Mouse (Mus musculus): ENCODE data around the gene Arhgef40. TPM values are rescaled to one million over a fixed set of nuclear protein-coding genes. Genes with fewer than 3 reads are reported as not detected.

Arhgef40 gene
- polyA plus RNA-seq, 1 experiment, result 36.1 TPM

GRCm38 (mm10) chr14:52003981-52004495 lies 19.5 kb downstream of the Arhgef40 start:
- H3K36me3 ChIP-seq (ENCODE audit: control insufficient read depth, insufficient read depth, low read length), result no peaks in the 10 kb centered on the region; the same call in 1 of the 2 replicates
- no peak overlapping the region for H3K27ac ChIP-seq (ENCODE audit: insufficient read depth, low read depth, low read length)
- 58% methylated on average over 16 of the region's 16 CpGs for WGBS
- no peak overlapping the region for H3K4me3 ChIP-seq (ENCODE audit: insufficient read depth, low read depth, low read length)
- peak; percentile 47 for DNase-seq
- no peak for TF ChIP-seq CTCF (conservative IDR thresholded peaks at IDR 0.05; ENCODE audit: insufficient read depth, insufficient read length, low read depth, low read length)
- H3K4me1 ChIP-seq (ENCODE audit: control insufficient read depth, insufficient read depth, low read length), result no peaks in the 10 kb centered on the region
- H3K27me3 ChIP-seq (replicated peaks; ENCODE audit: control insufficient read depth, insufficient read depth, low read length), result no peaks in the 10 kb centered on the region

- Histone ChIP-seq H3K4me3 (ENCODE audit: insufficient read depth, low read depth, low read length) (no peak overlapping the region), H3K27ac (ENCODE audit: insufficient read depth, low read depth, low read length) (no peak overlapping the region), H3K4me1 (ENCODE audit: control insufficient read depth, insufficient read depth, low read length) (peaks cover 4% of the 10 kb centered on the region), H3K36me3 (ENCODE audit: control insufficient read depth, insufficient read depth, low read length) (no peaks in the 10 kb centered on the region; the same call in 1 of the 2 replicates), H3K27me3 (replicated peaks; ENCODE audit: control insufficient read depth, insufficient read depth, low read length) (no peaks in the 10 kb centered on the region)
- TF ChIP-seq POLR2A (IDR thresholded peaks at IDR 0.05; ENCODE audit: low read depth, low read length), result no peak
- no peak for TF ChIP-seq CTCF (conservative IDR thresholded peaks at IDR 0.05; ENCODE audit: insufficient read depth, insufficient read length, low read depth, low read length)
- WGBS, result 71% methylated on average over 7 of the region's 7 CpGs
- no peak for DNase-seq
These were observed 20.6 kb downstream of the Arhgef40 start for GRCm38 (mm10) chr14:52005141-52005540.

DNA sequence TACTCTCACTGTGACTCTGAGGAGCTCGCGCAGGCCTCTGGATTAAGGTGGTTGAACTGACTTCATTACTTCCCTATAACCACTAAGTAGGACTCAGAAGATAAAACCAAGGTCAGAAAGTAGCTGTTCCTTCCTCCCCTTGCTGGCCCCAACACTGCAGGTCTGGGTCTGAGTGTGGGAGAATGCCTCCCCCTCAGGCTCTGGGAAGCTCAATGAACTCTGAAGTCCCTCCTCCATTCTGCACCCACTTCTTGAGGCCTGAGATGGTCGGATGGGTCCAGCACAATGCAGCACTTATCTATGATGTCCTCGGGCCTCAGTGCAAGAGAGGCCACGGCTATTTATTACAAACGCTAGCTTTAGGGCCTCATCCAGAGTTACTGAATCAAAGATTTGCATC lies 21.1 kb downstream of the Arhgef40 start:
- no peak for TF ChIP-seq CTCF (conservative IDR thresholded peaks at IDR 0.05; ENCODE audit: insufficient read depth, insufficient read length, low read depth, low read length)
- TF ChIP-seq POLR2A (IDR thresholded peaks at IDR 0.05; ENCODE audit: low read depth, low read length), result no peak

GRCm38 (mm10) chr14:52006241-52006640 lies 21.7 kb downstream of the Arhgef40 start:
- no peaks in the 10 kb centered on the region for H3K27me3 ChIP-seq (replicated peaks; ENCODE audit: control insufficient read depth, insufficient read depth, low read length)
- WGBS, result 75% methylated on average over 8 of the region's 8 CpGs
- H3K4me1 ChIP-seq (ENCODE audit: control insufficient read depth, insufficient read depth, low read length), result peaks cover 12% of the 10 kb centered on the region
- no peak overlapping the region for H3K27ac ChIP-seq (ENCODE audit: insufficient read depth, low read depth, low read length)
- H3K36me3 ChIP-seq (ENCODE audit: control insufficient read depth, insufficient read depth, low read length), result no peaks in the 10 kb centered on the region; the same call in 1 of the 2 replicates
- TF ChIP-seq CTCF (conservative IDR thresholded peaks at IDR 0.05; ENCODE audit: insufficient read depth, insufficient read length, low read depth, low read length), result peak; percentile 28; the same call in 1 of the 2 replicates
- TF ChIP-seq POLR2A (IDR thresholded peaks at IDR 0.05; ENCODE audit: low read depth, low read length), result no peak
- no peak for DNase-seq
- no peak overlapping the region for H3K4me3 ChIP-seq (ENCODE audit: insufficient read depth, low read depth, low read length)

More for the DNA sequence above, 21.1 kb downstream of the Arhgef40 start:
- H3K36me3 ChIP-seq (ENCODE audit: control insufficient read depth, insufficient read depth, low read length), result no peaks in the 10 kb centered on the region; the same call in 1 of the 2 replicates
- DNase-seq, result no peak
- H3K4me3 ChIP-seq (ENCODE audit: insufficient read depth, low read depth, low read length), result no peak overlapping the region
- no peaks in the 10 kb centered on the region for H3K27me3 ChIP-seq (replicated peaks; ENCODE audit: control insufficient read depth, insufficient read depth, low read length)
- H3K4me1 ChIP-seq (ENCODE audit: control insufficient read depth, insufficient read depth, low read length), result peaks cover 8% of the 10 kb centered on the region
- no peak overlapping the region for H3K27ac ChIP-seq (ENCODE audit: insufficient read depth, low read depth, low read length)
- WGBS, result 65% methylated on average over 6 of the region's 6 CpGs

- WGBS, result 94% methylated on average over 23 of the region's 23 CpGs
- no peak overlapping the region for H3K27ac ChIP-seq (ENCODE audit: insufficient read depth, low read depth, low read length)
- H3K4me3 ChIP-seq (ENCODE audit: insufficient read depth, low read depth, low read length), result no peak overlapping the region
- no peaks in the 10 kb centered on the region for H3K27me3 ChIP-seq (replicated peaks; ENCODE audit: control insufficient read depth, insufficient read depth, low read length)
- peaks cover 12% of the 10 kb centered on the region for H3K4me1 ChIP-seq (ENCODE audit: control insufficient read depth, insufficient read depth, low read length)
- no peak for DNase-seq
- TF ChIP-seq CTCF (conservative IDR thresholded peaks at IDR 0.05; ENCODE audit: insufficient read depth, insufficient read length, low read depth, low read length) (no peak), POLR2A (IDR thresholded peaks at IDR 0.05; ENCODE audit: low read depth, low read length) (no peak)
- no peaks in the 10 kb centered on the region; the same call in 1 of the 2 replicates for H3K36me3 ChIP-seq (ENCODE audit: control insufficient read depth, insufficient read depth, low read length)
These were observed 22.3 kb downstream of the Arhgef40 start for GRCm38 (mm10) chr14:52006771-52007170.

GRCm38 (mm10) chr14:52008321-52009203 lies 24.0 kb downstream of the Arhgef40 start:
- WGBS, result 47% methylated on average over 38 of the region's 38 CpGs
- peaks cover 12% of the 10 kb centered on the region for H3K4me1 ChIP-seq (ENCODE audit: control insufficient read depth, insufficient read depth, low read length)
- H3K36me3 ChIP-seq (ENCODE audit: control insufficient read depth, insufficient read depth, low read length), result no peaks in the 10 kb centered on the region; the same call in 1 of the 2 replicates
- H3K27me3 ChIP-seq (replicated peaks; ENCODE audit: control insufficient read depth, insufficient read depth, low read length), result no peaks in the 10 kb centered on the region
- TF ChIP-seq CTCF (conservative IDR thresholded peaks at IDR 0.05; ENCODE audit: insufficient read depth, insufficient read length, low read depth, low read length) (peak; percentile 98), POLR2A (IDR thresholded peaks at IDR 0.05; ENCODE audit: low read depth, low read length) (no peak)
- no peak overlapping the region for H3K27ac ChIP-seq (ENCODE audit: insufficient read depth, low read depth, low read length)
- DNase-seq, result peak; percentile 92
- no peak overlapping the region for H3K4me3 ChIP-seq (ENCODE audit: insufficient read depth, low read depth, low read length)

- TF ChIP-seq POLR2A (IDR thresholded peaks at IDR 0.05; ENCODE audit: low read depth, low read length), result no peak
- TF ChIP-seq CTCF (conservative IDR thresholded peaks at IDR 0.05; ENCODE audit: insufficient read depth, insufficient read length, low read depth, low read length), result no peak
- no peak for DNase-seq
- H3K27me3 ChIP-seq (replicated peaks; ENCODE audit: control insufficient read depth, insufficient read depth, low read length), result no peaks in the 10 kb centered on the region
- no peak overlapping the region for H3K27ac ChIP-seq (ENCODE audit: insufficient read depth, low read depth, low read length)
- H3K4me3 ChIP-seq (ENCODE audit: insufficient read depth, low read depth, low read length), result no peak overlapping the region
- H3K4me1 ChIP-seq (ENCODE audit: control insufficient read depth, insufficient read depth, low read length), result peaks cover 12% of the 10 kb centered on the region
- H3K36me3 ChIP-seq (ENCODE audit: control insufficient read depth, insufficient read depth, low read length), result no peaks in the 10 kb centered on the region; the same call in 1 of the 2 replicates
- WGBS, result 74% methylated on average over 26 of the region's 26 CpGs
These were observed 24.8 kb downstream of the Arhgef40 start for GRCm38 (mm10) chr14:52009361-52009760.

Data from kidney, adult 2 months (tissue).